Mouse (Mus musculus) cerebellum, adult 9-11 months (tissue): ENCODE data around the gene Atf1.
"Not testable (repeated sequence)": the region's sequence is repeated elsewhere in the genome, so short reads cannot be mapped to it uniquely, and the experiment has no call there.

ENCODE experiments used
- DNase-seq: peaks from one replicate; pipeline ENCODE4 v3.0.0; 2022

Gene Atf1

GRCm38 (mm10) chr15:100218018-100218417 is 9.6 kb upstream of the Atf1 start:
- no peak for DNase-seq

- no peak for DNase-seq
These were observed 8.2 kb upstream of the Atf1 start for GRCm38 (mm10) chr15:100219396-100219795.

DNA sequence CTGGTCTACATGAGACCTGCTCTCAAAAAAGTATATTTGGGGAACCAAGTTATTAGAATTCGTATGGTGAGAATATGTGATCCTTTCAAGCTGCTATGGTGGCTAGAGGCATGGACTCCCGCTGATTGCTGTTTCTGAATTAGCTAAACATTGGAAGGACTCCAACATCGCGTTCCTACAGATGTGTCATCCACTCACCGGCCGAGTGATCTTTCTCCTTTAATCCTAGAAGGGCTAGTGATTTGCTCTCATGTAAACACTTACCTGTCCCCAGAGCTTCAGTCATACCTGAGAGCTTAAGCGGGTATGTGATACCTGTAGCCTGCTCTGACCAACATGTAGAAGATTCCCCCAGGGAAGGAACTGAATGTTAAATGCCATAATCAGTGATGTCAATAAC is 6.7 kb upstream of the Atf1 start:
- DNase-seq: no peak

DNA sequence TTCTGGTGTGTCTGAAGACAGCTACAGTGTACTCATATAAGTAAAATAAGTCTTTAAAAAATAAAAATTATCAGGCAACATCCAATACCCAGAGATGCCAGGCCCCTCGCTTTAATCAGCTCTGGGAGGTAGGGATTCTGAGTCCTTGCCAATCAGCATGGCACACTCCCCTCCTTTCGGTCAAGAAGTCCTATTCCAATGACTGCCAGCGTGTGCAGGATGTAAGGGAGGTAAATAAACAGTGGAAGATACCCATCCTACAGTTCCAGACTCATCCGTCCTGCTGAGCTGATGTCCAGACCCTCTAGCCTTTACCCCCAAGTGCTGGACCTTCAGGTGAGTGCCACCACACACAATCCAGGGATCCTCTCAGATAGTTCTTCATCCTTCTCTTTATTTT is 2.2 kb upstream of the Atf1 start:
- no peak for DNase-seq

GRCm38 (mm10) chr15:100225891-100226290 is 1.7 kb upstream of the Atf1 start:
- DNase-seq: peak; percentile 82

DNA sequence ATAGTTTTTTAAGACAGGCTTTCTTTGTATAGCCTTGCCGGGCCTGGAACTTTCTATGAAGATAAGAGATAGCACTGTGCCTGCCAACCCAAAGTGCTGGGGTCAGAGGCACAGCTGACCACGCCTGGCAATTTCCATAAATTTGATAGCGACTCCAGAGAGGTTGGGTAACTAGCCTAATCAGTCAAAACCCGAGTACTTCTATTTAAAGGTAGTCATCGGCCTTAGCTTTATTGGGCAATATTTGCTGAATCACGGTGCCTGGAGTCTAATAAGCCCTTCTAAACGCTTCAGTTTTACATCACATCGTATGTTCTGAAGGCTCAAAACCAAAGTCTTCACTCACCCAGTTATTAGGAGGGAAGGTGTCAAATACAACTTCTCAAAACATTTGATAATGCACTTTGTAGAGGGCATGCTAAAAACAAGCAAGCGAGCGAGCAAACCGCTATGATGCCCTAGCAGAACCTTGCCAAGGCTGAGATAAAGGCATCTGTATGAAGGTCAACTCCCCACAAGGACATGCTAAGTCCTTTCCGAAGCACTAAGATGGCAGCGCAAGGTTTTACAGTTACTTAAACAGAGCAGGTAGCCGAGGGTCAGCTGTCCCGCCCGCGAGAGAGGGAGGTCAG is 472 bp upstream of the Atf1 start:
- no peak for DNase-seq

DNA sequence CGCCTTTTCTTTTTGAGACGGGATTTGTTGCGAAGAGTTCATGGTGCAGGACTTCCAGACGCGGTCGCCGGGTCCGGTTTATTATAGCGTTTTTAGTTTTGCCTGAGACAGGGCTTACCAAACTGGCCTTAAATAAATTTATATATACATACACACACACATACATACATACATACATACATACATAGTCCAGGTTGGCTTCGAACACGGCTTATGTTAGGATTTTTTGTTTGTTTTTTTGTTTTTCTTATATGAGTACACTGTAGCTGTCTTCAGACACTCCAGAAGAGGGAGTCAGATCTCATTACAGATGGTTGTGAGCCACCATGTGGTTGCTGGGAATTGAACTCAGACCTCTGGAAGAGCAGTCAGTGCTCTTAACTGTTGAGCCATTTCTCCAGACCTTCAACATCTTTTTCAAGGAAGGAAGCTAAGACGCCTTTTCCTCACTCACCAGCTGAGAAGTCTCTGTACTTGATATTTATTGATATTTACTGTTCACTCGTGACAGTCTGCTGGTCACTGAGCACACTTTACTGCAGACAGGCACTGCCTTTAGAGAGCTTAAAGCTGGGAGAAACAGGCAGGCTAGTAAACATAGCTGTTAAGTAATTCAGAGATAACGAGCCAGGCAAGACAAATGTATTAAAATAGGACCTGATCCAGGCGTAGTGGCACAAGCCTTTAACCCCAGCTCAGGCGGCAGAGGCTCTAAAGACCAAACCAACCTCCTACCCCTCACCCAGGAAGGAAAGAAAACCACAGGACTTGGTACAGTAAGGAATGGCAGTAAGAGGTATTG is 1.1 kb downstream of the Atf1 start:
- DNase-seq: no peak

DNA sequence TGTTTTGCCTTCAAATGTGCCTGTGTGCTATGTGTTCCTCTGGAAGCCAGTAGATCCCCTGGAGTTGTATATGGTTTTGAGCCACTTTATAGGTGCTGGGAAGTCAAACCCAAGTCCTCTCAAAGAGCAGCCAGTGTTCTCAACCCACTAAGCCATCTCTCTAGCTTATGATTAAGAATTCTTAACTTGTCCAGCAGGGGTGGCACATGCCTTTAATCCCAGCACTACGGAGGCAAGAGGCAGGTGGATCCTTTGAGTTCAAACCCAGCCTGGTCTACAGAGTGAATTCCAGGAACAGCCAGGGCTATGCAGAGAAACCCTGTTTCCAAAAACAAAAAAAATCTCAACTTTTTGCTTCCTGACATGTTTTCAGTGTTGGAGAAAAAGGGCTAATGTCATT is 3.0 kb downstream of the Atf1 start:
- no peak for DNase-seq

DNA sequence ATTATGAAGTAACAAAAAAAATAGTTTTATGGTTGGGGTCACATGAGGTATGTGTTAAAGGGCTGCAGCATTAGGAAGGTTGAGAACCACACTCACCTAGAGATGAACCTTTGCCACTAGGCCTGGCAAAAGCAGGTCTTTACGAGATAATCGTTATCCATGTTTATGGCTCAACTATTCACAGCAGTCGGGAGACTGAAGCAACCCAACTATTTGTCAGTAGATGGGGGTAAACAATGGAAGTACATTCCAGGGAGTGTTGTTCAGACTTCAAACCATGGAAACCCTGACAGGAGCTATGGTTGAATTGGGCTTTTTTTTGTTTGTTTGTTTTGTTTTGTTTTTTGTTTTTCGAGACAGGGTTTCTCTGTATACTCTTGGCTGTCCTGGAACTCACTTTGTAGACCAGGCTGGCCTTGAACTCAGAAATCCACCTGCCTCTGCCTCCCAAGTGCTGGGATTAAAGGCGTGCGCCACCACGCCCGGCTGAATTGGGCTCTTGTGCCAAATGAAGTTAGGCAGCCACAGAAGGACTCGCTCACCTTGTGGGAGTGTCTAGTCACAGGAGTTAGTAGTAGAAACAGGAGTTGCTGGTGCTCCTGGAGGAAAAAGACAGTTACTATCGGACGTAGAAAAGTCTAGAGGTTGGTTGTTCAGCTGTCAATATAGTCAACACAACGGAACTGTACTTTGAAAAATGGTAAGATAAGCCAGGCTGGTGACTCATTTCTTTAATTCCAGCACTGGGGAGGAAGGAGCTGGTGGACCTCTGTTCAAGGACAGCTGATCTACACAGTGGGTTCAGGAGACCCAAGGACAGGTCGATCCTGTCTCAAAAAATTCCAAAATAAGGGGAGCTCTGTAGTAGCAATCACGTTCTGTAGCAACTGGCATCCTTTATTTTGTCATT is 4.3 kb downstream of the Atf1 start:
- no peak for DNase-seq

DNA sequence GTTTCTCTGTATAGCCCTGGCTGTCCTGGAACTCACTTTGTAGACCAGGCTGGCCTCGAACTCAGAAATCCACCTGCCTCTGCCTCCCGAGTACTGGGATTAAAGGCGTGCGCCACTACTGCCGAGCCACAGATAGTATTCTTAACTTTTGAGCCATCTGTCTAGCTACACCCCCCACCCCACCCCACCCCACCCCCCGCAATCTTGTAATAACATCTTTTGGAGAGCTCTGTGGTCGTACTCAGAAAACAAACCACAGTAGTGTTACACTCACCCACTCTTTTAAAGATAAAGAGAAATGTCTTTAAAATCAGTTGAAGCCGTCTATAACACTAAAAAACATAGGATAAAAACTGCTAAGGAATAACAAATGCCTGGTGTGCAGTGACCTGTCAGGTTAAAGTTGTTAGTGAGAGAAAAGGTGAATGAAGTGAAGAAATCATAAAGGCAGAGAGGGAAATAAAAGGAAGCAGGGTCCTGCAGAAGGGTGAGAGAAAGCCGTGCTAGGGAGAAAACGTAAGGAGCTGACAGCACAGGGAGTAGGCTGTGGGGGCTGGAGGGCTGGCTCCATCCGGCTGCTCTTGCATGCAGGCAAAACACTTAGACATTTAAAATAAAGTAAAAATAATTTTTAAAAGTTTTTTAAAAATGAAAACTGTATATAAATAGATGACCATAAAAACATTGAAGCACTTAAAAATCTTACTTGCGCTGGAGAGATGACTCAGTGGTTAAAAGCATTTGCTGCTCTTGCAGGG is 7.8 kb downstream of the Atf1 start:
- no peak for DNase-seq

GRCm38 (mm10) chr15:100236952-100237351 is 9.3 kb downstream of the Atf1 start:
- no peak for DNase-seq

DNA sequence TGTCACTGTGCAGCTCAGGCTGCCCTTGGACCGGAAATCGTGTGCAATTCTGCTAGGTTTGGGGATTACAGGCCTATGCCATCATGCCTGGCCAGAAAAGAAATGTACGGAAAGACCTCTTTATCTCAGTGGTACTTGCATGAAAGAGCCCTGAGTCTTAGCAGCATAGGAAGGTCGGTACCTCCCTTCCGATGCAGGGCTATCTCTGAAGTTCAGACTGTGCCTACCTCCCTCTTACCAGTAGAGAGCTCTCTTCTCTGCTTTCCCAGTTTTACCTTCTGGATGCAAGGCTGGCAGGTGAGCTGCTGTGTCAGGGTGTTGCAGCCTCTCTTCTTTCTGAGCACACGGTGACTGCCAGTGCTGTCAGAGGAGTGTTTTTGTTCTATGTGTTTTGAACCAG is 14.2 kb downstream of the Atf1 start:
- no peak for DNase-seq

DNA sequence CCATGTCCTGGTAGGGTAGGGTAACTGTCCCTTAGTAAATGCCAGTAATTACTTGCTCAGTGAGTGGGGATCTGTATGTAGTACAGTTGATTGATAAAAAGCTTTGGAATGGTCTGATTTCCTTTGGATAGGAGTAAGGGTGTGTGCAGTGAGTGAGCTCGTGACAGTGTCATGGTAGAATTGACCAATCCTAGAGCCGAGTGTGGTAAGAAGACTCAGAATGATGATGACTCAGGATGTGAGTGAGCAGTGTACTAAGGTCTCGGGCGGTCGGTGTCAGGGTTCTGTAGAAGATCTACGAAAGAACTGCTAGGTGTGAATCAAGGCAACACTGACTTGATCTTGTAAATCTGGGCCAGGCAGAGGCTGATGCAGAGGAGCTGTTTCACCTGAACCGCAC is 18.3 kb downstream of the Atf1 start:
- DNase-seq: no peak

DNA sequence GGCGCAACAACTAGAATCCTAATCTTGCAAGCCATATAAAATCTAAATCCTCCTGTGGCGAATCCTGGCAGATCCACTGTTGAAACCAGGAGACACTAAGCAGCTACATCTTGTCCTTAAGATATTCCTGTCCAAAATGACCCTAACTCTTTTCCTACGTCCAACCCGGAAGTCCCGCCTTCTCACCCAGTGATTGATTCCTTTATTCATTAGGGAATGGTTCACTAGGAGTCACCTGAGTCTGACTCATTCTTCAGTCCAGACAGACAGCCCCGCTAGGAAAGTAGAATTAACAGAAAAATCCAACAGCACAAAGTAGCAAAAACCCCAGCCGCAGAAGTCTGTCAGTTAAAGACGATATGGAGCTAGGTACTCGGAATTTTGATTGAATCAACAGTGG is 19.7 kb downstream of the Atf1 start:
- no peak for DNase-seq

DNA sequence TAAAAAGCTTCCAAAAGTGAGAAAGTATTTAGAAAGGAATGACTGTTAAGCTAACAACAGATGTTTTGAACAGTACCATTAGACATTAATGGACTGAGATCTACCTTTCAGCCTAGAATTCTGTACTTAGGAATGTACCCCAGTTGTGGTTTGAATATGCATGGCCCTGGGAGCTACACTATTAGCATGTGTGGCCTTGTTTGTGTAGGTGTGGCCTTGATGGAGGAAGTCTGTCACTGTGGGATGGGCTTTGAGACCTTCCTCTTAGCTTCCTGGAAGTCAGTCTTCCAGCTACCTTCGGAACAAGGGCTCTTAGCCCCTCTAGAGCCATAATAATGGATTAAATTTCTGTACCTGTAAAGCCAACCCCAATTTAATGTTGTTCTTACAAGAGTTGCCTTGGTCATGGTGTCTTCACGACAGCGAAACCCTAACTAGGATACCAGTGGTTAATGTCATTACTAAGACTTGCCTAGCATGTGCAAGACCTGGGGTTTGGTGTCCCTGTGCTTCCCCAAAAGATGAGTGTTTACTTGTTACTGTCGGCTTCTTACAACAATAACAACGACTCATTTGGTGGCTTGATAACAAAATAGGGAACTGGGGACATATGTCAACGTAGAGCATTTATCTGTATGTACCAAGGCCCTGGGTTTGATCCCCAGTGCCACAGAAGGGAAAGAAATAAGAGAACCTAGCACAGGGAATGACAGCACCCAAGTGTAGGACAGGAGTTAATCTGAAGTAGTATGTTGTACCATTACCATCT is 21.2 kb downstream of the Atf1 start:
- no peak for DNase-seq

GRCm38 (mm10) chr15:100251153-100251780 is 23.6 kb downstream of the Atf1 start:
- no peak for DNase-seq

DNA sequence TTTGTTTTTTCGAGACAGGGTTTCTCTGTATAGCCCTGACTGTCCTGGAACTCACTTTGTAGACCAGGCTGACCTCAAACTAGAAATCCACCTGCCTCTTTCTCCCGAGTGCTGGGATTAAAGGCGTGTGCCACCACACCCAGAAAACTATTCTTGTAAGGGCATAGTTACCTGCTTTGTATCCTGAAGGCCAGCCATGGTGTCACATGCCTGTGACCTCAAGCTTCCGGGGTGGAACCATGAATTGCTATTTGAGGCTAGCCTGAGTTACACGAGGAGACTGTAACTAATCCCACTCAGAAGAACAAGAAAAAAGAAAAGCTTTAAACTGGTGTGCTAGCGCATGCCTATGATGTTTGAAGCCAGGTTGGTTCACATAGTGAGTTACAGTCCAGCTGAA is 28.8 kb downstream of the Atf1 start:
- no peak for DNase-seq

GRCm38 (mm10) chr15:100257305-100257704 is 29.7 kb downstream of the Atf1 start:
- DNase-seq: no peak

DNA sequence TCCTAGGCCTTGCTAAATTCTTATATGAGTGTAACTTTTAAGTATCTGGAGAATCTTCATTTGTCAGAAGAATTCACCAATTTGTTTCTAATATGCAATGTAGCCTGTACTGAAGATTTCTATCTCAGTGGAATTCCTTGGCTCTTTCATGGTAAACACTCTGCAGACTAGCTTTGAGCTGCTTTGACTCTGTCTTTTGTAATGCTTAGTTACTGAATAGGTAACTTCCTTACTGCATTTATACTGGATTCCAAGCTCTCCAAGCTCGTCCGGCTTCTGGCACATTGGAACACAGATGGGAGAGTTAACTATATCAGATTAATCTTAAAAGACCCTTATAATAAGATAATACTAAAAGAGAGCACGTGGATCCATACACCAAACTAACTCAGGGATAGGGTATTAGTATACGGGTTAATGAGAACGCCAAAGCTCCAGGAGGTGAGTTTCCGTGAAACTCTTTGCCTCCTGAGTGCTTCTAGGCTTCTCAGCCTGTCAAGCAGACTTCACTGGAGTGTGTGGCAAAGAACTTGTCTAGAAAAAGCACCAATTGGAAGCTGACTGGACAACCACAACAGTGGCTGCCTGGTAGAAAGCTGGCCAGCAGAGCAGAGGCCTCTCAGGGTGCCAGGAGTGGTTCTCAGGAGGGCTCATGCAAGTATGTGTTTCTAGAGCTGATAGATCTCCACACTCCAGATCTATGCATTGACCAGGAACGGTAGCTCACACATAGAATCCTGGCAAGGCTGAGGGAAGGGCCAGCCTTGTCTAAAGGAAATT is 31.2 kb downstream of the Atf1 start:
- no peak for DNase-seq

DNA sequence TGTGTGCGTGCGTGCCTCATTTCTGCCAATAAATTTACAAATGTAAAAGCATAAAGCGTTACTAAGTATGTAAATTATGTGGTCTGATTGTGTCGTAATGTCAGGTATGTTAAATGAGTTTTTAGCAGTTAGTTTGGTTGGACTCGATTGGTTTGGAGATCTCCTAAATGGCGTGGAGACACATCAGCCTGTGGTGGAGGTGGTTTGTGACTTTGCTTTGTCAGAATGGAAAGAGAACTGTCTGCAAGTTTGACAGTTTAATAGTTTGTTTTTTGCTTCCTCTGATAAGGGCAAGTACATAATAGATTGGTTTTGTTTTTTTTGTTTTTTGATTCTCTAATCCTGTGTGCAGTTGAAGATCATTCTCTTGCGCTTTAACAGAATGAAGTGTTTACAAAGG is 32.7 kb downstream of the Atf1 start:
- not testable (repeated sequence) for DNase-seq
